Mouse (Mus musculus) adrenal gland (tissue): ENCODE measurements around the gene Olfr110.
"Not testable (repeated sequence)": the region's sequence is repeated elsewhere in the genome, so short reads cannot be mapped to it uniquely, and the experiment has no call there.

Experiments used
- intact Hi-C: fragments of 180-260 bp; cut with DNase I; formaldehyde crosslinking; loops from one replicate; pipeline ENCODE4 v1.15.1; 2025
- long read RNA-seq, 2 experiments: library from polyadenylated mRNA; unstranded; transcript quantifications; one replicate each; pipeline ENCODE4 v2.0.0; 2020; ENCODE audit warnings: borderline replicate concordance in 1 of 2; ENCODE audit not compliant: insufficient replicate concordance in 1 of 2

The Olfr110 gene
- long read RNA-seq, experiment 1: 0 reads
- long read RNA-seq, experiment 2: 0 reads

GRCm38 (mm10) chr17:37491930-37492518 is at the start of gene Olfr110:
TSS of gene Olfr110 (plus strand) at chr17:37492468.
- intact Hi-C loops: no loop called here

DNA sequence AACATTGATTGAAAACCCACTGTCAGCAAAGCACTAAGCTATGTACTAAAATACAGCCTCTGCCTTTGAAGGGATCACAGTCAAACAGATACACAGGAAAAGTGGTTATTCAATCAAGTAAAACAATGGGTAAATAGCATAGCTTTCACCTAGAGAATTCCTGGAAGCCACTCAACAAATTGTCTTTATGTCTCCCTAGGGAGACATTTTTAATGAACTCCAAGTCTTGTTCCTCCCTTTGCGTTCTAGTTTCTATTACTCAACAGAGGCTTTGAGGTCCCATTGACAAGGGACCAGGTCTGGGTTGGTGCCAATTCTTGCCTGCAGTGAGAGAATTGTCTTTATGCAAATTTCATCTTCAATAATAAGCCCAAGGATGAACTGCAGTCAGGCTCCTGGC is 47.1 kb upstream of the Olfr110 start, which contains the start of gene Olfr108:
Gene Olfr108 (plus strand): TSS at position 301 of the 400 bp plus-strand sequence.
- intact Hi-C loops: no loop called here

DNA sequence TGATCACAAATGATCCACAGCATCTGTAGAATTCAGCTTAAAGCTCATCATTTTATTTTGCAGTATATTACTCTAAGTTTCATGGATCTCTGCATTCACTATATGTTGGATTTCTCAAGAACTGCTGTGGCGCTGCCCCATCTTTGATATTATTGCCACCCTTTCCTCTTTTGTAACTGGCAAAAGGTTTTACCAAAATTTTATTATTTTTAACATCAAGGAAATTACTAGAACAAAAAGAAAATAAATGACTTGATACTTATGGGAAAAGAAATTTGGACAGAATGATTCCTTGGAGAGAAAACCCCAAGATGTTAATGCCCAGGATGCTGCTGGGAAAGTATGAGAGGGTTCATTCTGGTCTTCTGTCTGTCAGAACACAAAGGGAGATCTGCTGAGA is 33.7 kb upstream of the Olfr110 start, which contains the start of gene Olfr109:
Gene Olfr109 (plus strand): TSS at position 301 of the 400 bp plus-strand sequence.
- intact Hi-C loops: no loop called here

- intact Hi-C loops: no loop called here
These were observed 8.8 kb upstream of the Olfr110 start, which contains the start of gene H2-M2 for GRCm38 (mm10) chr17:37483452-37483851. TSS of gene H2-M2 (minus strand) at chr17:37483552.

- intact Hi-C loops: no loop called here
These were observed 15.5 kb downstream of the Olfr110 start, which contains the start of gene Olfr111 for GRCm38 (mm10) chr17:37507730-37508129. TSS of gene Olfr111 (plus strand) at chr17:37508030.

GRCm38 (mm10) chr17:37524612-37525011 is 32.3 kb downstream of the Olfr110 start:
- intact Hi-C loops: not testable (repeated sequence)

DNA sequence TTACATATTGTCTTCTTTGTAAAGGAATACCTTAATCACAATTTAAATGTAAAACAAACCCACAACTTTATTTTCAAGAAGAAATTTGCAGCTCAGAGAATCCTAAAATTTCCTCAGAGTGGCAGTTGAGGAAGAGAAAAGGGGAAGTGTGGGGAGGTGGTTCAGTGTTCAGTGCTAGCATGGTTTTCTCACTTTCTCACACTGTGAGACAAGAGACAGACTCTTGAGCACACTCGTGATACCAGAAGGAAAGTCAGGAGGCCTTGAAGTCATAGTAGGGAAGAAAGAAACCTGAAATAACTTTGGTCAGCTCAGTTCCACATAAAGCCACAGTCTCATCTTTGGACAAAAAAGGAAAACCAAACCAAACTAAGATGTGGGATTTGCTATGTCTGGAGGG is 33.2 kb downstream of the Olfr110 start:
- intact Hi-C loops: not testable (repeated sequence)

- intact Hi-C loops: no loop called here
These were observed 42.9 kb downstream of the Olfr110 start for GRCm38 (mm10) chr17:37535173-37535572.

- intact Hi-C loops: not testable (repeated sequence)
These were observed 46.1 kb downstream of the Olfr110 start for GRCm38 (mm10) chr17:37538416-37538815.

- intact Hi-C loops: no loop called here
These were observed 49.3 kb downstream of the Olfr110 start for GRCm38 (mm10) chr17:37541454-37542119.

- intact Hi-C loops: no loop called here
These were observed 51.6 kb downstream of the Olfr110 start for GRCm38 (mm10) chr17:37543800-37544435.
